Mouse (Mus musculus) midbrain, embryonic 13.5 days (tissue): ENCODE results near the gene Arhgap44. TPM values are rescaled to one million over a fixed set of nuclear protein-coding genes. Genes with fewer than 3 reads are reported as not detected.

Experiments used
- ATAC-seq: fragments of 200-750 bp; cut with Nextera tagmentation; 2 replicates; pipeline ENCODE4 v1.8.0; 2017; ENCODE audit warnings: mild to moderate bottlenecking, moderate TSS enrichment, moderate library complexity
- H3K27ac ChIP-seq: fragments of 300-500 bp; sonication (generic); 2 replicates; pipeline ENCODE4 v1.5.1; 2015; ENCODE audit warnings: inconsistent platforms, mild to moderate bottlenecking, moderate library complexity
- H3K27me3 ChIP-seq: fragments of 300-500 bp; sonication (generic); 2 replicates; pipeline ENCODE4 v1.6.1; 2015; ENCODE audit warnings: mild to moderate bottlenecking, inconsistent platforms
- H3K36me3 ChIP-seq: fragments of 300-500 bp; sonication (generic); 2 replicates; pipeline ENCODE4 v1.6.1; 2015; ENCODE audit warnings: mild to moderate bottlenecking, inconsistent platforms
- H3K4me1 ChIP-seq: fragments of 300-500 bp; sonication (generic); replicated peaks from 2 replicates; pipeline ENCODE4 v1.6.1; 2015; ENCODE audit warnings: inconsistent platforms
- H3K4me2 ChIP-seq: fragments of 300-500 bp; sonication (generic); replicated peaks from 2 replicates; pipeline ENCODE4 v1.6.1; 2015; ENCODE audit warnings: moderate library complexity, mild to moderate bottlenecking, inconsistent platforms
- H3K4me3 ChIP-seq: fragments of 300-500 bp; sonication (generic); replicated peaks from 2 replicates; pipeline ENCODE4 v1.5.1; 2015; ENCODE audit warnings: mild to moderate bottlenecking, inconsistent platforms
- H3K9ac ChIP-seq: fragments of 300-500 bp; sonication (generic); replicated peaks from 2 replicates; pipeline ENCODE4 v1.6.1; 2015; ENCODE audit warnings: mild to moderate bottlenecking, inconsistent platforms
- H3K9me3 ChIP-seq: fragments of 300-500 bp; sonication (generic); 2 replicates; pipeline ENCODE4 v1.6.1; 2016; ENCODE audit warnings: mild to moderate bottlenecking, inconsistent platforms
- WGBS: fragments of 180-500 bp; shearing (Covaris S2); methylation state at CpG from one replicate; pipeline ENCODE4 v1.1.7; 2015; 5-methylcytosine and 5-hydroxymethylcytosine counted together
- polyA plus RNA-seq: library from polyadenylated mRNA; unstranded; fragments of >200 nt; fragmentation: Nextera tagmentation; extraction: Ambion mirVana; gene quantifications from 2 replicates; pipeline ENCODE4 v1.2.1, GENCODE M21; 2015

Gene Arhgap44
- polyA plus RNA-seq, 1 experiment from 2014 or later = 9.3 TPM

DNA sequence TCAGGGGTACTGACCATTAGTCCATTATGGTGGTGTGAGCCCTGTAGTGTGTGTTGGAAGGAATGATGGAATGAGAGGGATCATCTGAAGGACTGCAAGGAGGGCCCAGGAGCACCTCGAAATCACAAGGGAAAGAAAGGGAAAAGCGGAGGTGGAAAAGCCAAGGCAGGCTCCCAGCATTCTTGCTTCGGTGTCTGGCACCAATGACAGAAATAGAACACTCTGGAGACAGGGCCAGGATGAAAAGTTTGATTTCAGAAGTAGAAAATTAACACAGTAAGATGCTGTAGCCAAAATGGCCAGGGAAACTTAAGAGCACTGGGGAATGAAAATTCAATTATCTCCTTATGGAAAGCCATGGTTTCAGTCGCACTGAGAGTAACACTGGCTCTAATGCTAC, 29.1 kb downstream of the Arhgap44 start:
- no peaks in the 10 kb centered on the region for H3K27me3 ChIP-seq
- no peaks in the 10 kb centered on the region for H3K9me3 ChIP-seq
- no peak overlapping the region for H3K9ac ChIP-seq
- H3K4me2 ChIP-seq = no peak overlapping the region
- ATAC-seq = no peak
- 93% methylated on average over 4 of the region's 4 CpGs for WGBS
- H3K4me3 ChIP-seq = no peak overlapping the region
- H3K4me1 ChIP-seq = peaks cover 4% of the 10 kb centered on the region; the same call in 1 of the 2 replicates
- H3K27ac ChIP-seq = no peak overlapping the region
- H3K36me3 ChIP-seq = no peaks in the 10 kb centered on the region; the same call in 1 of the 2 replicates

DNA sequence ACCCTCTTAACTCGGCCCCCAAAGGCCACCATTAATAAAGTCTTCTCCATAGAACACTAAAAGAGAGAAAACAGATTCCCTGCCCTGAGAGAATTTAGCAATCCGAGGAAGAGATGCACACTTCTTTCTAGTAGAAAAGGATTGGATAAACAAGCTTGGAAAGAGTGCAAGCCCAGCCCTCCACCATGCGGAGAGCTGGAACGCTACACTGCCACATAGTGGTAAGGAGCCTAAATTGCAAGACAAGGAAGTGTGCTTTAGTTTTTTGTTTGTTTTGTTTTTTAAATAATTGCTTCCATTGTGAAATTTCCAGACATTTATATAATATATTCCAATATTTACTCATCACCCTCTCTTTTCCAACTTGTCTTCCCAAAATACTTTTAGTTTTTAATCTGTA, 33.7 kb downstream of the Arhgap44 start:
- Histone ChIP-seq H3K27ac (no peak overlapping the region), H3K9ac (no peak overlapping the region), H3K4me2 (no peak overlapping the region), H3K4me3 (no peak overlapping the region), H3K27me3 (no peaks in the 10 kb centered on the region), H3K9me3 (no peaks in the 10 kb centered on the region), H3K36me3 (no peaks in the 10 kb centered on the region; the same call in 1 of the 2 replicates), H3K4me1 (peaks cover 25% of the 10 kb centered on the region)
- no peak for ATAC-seq
- WGBS = 84% methylated on average over 4 of the region's 4 CpGs

DNA sequence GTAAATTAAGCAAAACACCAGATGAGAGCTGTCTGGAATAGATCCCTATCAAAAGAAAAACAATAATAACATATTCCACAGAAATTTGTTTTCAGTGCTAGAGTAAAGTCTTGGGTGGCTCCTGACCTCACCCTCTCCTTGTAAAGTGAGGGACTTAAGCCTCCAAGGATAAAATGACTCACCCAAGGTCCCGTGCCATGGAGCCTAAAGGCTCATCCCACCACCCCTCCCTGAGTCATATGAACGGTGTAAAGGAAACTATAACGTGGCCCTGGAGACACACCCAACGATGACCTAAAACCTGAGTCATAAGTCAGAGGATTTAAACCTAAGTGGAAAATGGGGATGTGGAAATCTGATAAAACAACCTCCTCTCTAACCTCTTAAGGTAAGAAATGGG, 34.1 kb downstream of the Arhgap44 start:
- no peak overlapping the region for H3K4me3 ChIP-seq
- no peak overlapping the region for H3K27ac ChIP-seq
- WGBS = 86% methylated on average over 4 of the region's 4 CpGs
- H3K9me3 ChIP-seq = no peaks in the 10 kb centered on the region
- H3K9ac ChIP-seq = no peak overlapping the region
- no peak overlapping the region for H3K4me2 ChIP-seq
- no peaks in the 10 kb centered on the region; the same call in 1 of the 2 replicates for H3K36me3 ChIP-seq
- H3K4me1 ChIP-seq = peaks cover 25% of the 10 kb centered on the region
- H3K27me3 ChIP-seq = no peaks in the 10 kb centered on the region
- ATAC-seq = no peak

DNA sequence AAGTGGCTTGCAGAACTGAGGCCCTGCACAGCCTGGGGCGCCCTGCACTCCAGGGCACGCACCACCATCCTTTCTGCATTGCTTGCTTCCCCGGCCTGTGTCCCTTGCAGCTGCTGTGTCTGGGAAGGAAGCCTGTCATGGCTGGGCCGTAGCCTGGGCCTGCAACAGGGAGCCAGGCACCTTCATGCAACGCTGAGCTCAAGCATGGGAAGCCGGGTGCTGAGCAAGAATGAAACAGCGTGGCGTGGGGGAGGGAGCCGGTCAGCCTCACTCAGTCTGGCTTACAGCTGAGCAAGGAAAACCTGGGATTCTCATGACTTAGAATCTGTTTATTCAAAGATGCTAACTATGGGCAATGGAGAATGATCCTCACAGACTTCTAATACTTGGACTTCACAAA, 36.2 kb downstream of the Arhgap44 start:
- peaks cover 25% of the 10 kb centered on the region for H3K4me1 ChIP-seq
- H3K4me2 ChIP-seq = no peak overlapping the region
- H3K9me3 ChIP-seq = no peaks in the 10 kb centered on the region
- H3K27me3 ChIP-seq = no peaks in the 10 kb centered on the region
- ATAC-seq = peak; percentile 41; the same call in 1 of the 2 replicates
- peak overlapping the region; percentile 47; the same call in 1 of the 2 replicates for H3K27ac ChIP-seq
- 47% methylated on average over 9 of the region's 9 CpGs for WGBS
- H3K9ac ChIP-seq = 0 out of 2 replicates have a peak overlapping the region, but pooled peaks have one; percentile 29
- no peaks in the 10 kb centered on the region; the same call in 1 of the 2 replicates for H3K36me3 ChIP-seq
- no peak overlapping the region for H3K4me3 ChIP-seq

DNA sequence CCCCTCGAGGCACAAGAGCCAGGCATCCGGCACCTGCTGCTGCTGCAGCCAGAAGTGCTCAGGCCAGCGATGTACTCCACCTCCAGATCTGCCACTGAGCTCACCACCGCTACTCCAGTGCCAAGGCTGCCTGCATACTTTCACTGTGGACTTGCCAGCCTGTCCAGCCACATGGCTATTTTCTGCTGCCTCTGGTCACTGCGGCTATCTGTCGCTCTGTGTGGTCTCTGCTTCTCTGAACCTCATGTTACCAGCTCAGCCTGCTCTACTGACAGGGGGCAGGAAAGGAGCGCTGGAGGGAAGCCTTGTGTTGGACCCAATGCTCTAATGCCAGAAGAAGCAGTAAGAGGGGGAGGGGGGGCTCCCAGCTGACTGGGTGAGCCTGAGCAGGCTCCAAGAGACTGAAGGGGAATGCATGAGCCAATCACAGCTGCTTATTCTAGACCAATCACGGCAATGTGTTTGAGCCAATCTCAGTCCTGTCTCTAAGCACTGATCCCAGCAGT, 37.8 kb downstream of the Arhgap44 start:
- ATAC-seq = peak; percentile 96
- no peak overlapping the region for H3K4me3 ChIP-seq
- no peaks in the 10 kb centered on the region for H3K27me3 ChIP-seq
- H3K36me3 ChIP-seq = no peaks in the 10 kb centered on the region
- no peaks in the 10 kb centered on the region for H3K9me3 ChIP-seq
- H3K4me2 ChIP-seq = peak overlapping the region; percentile 22
- whole genome bisulfite sequencing = 57% methylated on average over 8 of the region's 8 CpGs
- peaks cover 25% of the 10 kb centered on the region for H3K4me1 ChIP-seq
- H3K27ac ChIP-seq = peak overlapping the region; percentile 3; the same call in 1 of the 2 replicates
- no peak overlapping the region for H3K9ac ChIP-seq

DNA sequence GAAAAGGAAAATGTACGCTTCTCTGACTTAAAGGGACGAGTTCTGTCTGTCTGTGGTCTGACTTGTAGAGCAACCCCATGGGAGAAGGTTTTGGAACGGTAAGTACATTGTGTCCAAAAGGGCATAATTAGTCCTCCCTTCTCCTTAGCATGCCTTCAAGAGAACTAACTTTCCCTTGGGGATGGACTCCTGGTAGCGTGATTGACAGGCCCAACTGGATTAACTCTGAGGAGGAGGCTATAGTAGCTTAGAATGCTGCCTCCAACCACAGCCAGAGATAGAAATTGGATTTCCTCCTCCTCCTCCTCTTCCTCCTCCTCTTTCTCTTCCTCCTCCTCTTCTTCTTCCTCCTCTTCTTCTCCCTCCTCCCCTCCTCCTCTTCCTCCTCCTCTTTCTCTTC, 42.5 kb downstream of the Arhgap44 start:
- Histone ChIP-seq H3K36me3 (no peaks in the 10 kb centered on the region), H3K9ac (no peak overlapping the region), H3K4me3 (no peak overlapping the region), H3K4me2 (no peak overlapping the region), H3K9me3 (no peaks in the 10 kb centered on the region), H3K27ac (no peak overlapping the region), H3K4me1 (peaks cover 10% of the 10 kb centered on the region), H3K27me3 (no peaks in the 10 kb centered on the region)
- ATAC-seq = no peak
- WGBS = 85% methylated on average over 4 of the region's 4 CpGs

DNA sequence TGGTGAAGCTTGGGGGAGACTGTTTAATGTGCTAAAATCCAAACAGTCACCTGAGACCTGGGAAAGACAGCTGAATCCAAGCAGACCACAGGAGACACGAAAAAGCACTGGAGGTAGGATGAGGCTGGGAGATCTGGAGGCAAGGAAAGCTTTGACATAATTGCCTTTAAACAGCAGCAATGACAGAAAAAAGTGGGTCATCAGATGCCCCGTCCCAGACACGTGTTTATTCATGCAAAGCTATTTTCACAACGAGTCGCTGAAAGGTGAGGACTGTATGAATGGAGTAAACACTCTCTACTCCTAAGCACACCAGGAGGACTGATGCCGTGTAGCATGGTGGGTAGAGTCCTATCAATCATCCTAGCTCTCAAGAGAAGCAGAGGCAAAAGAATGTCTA, 47.0 kb downstream of the Arhgap44 start:
- H3K27me3 ChIP-seq = no peaks in the 10 kb centered on the region
- peaks cover 16% of the 10 kb centered on the region for H3K4me1 ChIP-seq
- no peak overlapping the region for H3K27ac ChIP-seq
- no peak overlapping the region for H3K4me3 ChIP-seq
- no peaks in the 10 kb centered on the region for H3K36me3 ChIP-seq
- ATAC-seq = no peak
- no peak overlapping the region for H3K4me2 ChIP-seq
- WGBS = 90% methylated on average over 6 of the region's 6 CpGs
- H3K9me3 ChIP-seq = no peaks in the 10 kb centered on the region
- H3K9ac ChIP-seq = no peak overlapping the region

DNA sequence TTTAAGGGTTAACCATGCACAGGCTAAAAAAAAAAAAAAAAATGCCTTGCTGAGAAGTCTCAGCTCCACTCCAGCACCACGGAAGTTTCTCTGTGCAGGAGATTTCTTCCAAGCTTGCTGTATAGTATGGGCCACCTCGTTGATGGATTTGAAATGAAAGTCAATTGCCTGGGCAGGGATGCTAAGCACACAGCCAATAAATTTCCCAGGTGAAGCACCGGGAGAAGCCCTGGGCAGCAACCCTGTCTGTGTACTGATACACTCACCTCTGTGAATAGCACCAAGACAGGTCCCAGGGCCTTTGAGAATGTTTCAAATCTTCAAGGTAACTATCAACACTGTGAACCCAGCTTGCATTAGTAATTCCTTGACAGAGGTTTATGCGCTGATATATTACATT, 50.7 kb downstream of the Arhgap44 start:
- no peak overlapping the region for H3K27ac ChIP-seq
- no peak overlapping the region for H3K4me3 ChIP-seq
- H3K36me3 ChIP-seq = no peaks in the 10 kb centered on the region
- no peak overlapping the region for H3K4me2 ChIP-seq
- no peaks in the 10 kb centered on the region for H3K9me3 ChIP-seq
- no peak for ATAC-seq
- no peak overlapping the region for H3K9ac ChIP-seq
- 60% methylated on average over 4 of the region's 4 CpGs for WGBS
- peaks cover 31% of the 10 kb centered on the region for H3K4me1 ChIP-seq
- H3K27me3 ChIP-seq = no peaks in the 10 kb centered on the region

DNA sequence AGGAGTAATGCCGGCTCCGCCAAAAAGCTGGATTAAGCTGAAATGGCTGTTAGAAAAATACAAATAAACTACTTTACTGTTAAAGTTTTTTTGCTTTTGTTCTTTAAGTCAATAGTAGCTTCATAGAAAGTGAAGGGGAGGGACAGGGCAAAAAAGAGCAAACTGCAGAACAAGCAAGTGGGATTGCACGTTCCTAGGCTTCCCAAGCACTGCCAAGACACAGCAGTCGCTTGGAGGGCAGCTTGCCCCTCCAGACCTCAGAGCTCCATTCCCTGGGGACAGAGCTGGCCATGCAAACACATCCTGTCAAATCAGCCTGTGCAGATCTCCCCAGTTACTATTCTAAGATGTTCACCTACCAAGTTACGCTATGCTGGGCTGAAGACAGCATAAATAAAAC, 51.1 kb downstream of the Arhgap44 start:
- Histone ChIP-seq H3K9ac (no peak overlapping the region), H3K27me3 (no peaks in the 10 kb centered on the region), H3K9me3 (no peaks in the 10 kb centered on the region), H3K4me3 (no peak overlapping the region), H3K4me1 (peaks cover 31% of the 10 kb centered on the region), H3K36me3 (no peaks in the 10 kb centered on the region), H3K4me2 (no peak overlapping the region), H3K27ac (no peak overlapping the region)
- no peak for ATAC-seq
- 47% methylated on average over 5 of the region's 5 CpGs for WGBS

DNA sequence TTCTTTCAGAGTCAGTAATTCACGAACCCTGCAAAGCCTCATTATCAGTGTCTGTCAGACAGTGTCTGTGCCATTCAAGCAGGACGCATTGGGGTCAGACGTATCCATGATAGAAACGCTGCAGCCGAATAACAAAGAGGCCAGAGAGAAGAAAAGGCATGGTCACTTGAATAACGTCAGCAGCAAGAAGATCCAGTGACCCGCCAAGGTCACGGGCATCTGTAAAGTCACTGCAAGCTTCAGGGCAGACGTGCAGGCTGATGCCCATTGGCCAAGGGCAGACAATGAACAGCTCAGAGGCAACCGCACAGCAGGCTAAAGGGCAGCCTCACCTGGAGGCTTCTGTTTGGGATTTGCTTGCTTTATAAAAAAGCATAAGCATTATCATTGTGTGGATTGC, 52.7 kb downstream of the Arhgap44 start:
- no peak overlapping the region for H3K4me2 ChIP-seq
- H3K4me3 ChIP-seq = no peak overlapping the region
- no peaks in the 10 kb centered on the region for H3K36me3 ChIP-seq
- H3K4me1 ChIP-seq = peaks cover 31% of the 10 kb centered on the region
- H3K27me3 ChIP-seq = no peaks in the 10 kb centered on the region
- ATAC-seq = 0 out of 2 replicates have a peak, but pooled peaks have one; percentile 15
- 35% methylated on average over 10 of the region's 10 CpGs for WGBS
- H3K9me3 ChIP-seq = no peaks in the 10 kb centered on the region
- H3K9ac ChIP-seq = no peak overlapping the region
- H3K27ac ChIP-seq = no peak overlapping the region

DNA sequence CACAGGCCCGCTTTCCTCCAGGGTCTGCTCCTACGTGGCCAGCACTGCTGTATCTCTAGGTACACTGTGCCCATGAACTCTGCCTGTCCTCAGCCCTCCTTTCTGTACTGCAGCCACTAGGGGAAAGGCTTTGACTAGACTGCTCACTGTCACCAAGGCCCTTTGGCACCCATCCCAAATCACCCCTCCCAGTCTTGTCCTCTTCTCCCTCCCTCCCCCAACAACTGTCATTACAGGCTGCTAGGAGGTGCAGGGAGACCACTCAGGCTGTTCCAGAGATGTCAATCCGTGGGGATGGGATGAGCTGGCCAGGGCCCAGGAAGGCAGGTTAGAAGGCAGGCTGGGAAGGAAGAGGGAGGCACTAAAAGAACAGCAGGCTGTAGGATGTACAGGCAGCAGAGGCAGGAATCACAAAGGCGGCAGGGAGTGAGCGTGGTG, 55.0 kb downstream of the Arhgap44 start:
- ATAC-seq = peak; percentile 71
- no peak overlapping the region for H3K4me2 ChIP-seq
- H3K4me3 ChIP-seq = no peak overlapping the region
- WGBS = 78% methylated on average over 5 of the region's 5 CpGs
- H3K27me3 ChIP-seq = no peaks in the 10 kb centered on the region
- H3K4me1 ChIP-seq = peaks cover 31% of the 10 kb centered on the region
- H3K9me3 ChIP-seq = no peaks in the 10 kb centered on the region
- no peak overlapping the region for H3K9ac ChIP-seq
- peak overlapping the region; percentile 20; the same call in 1 of the 2 replicates for H3K27ac ChIP-seq
- no peaks in the 10 kb centered on the region for H3K36me3 ChIP-seq

DNA sequence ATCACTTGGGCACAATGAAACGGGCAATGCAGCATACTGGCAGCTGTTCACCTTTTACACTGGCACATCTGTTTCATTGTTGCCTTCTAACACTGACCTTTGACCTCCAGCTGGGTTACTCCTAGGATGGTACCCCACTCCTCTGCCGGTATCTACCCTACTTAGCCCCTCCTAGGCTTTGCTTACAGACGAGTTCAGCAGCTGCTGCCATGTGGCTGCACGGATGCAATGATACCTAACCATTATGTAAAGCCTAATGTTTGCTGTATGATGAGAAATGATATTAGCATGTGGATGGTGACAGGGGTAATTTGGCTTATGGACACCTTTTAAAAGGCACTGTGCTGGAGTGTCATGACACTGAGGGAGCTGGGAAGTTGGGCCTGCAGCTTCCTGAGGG, 55.6 kb downstream of the Arhgap44 start:
- Histone ChIP-seq H3K9me3 (no peaks in the 10 kb centered on the region), H3K9ac (no peak overlapping the region), H3K27me3 (no peaks in the 10 kb centered on the region), H3K36me3 (no peaks in the 10 kb centered on the region), H3K4me2 (no peak overlapping the region), H3K4me1 (peaks cover 29% of the 10 kb centered on the region), H3K4me3 (no peak overlapping the region), H3K27ac (no peak overlapping the region)
- WGBS = 75% methylated on average over 4 of the region's 4 CpGs
- 0 out of 2 replicates have a peak, but pooled peaks have one; percentile 50 for ATAC-seq

DNA sequence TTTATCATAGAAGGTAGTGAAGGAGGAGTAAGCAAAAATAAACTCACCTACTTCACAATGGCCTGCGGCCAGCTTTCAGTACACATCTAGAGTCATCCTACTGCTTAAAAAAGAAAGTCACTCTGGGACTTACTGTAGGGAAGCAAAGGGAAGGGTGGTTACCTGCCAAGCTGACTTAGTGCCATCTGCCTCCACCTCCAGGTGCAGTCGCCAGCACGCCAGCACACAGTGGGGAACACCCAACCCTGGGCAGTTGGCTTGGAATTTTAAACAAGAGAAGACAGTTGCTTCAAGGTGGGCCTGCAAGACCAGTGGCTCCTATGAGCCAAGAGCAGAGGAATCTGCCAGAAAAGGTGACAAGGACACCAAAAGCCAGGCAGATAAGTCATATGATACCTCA, 58.7 kb downstream of the Arhgap44 start:
- ATAC-seq = no peak
- no peak overlapping the region for H3K4me2 ChIP-seq
- H3K36me3 ChIP-seq = no peaks in the 10 kb centered on the region
- H3K27ac ChIP-seq = no peak overlapping the region
- no peak overlapping the region for H3K4me3 ChIP-seq
- H3K27me3 ChIP-seq = no peaks in the 10 kb centered on the region
- H3K9me3 ChIP-seq = no peaks in the 10 kb centered on the region
- H3K4me1 ChIP-seq = 0 out of 2 replicates have a peak, but pooled peaks cover 8% of the 10 kb centered on the region
- H3K9ac ChIP-seq = no peak overlapping the region
- whole genome bisulfite sequencing = 98% methylated on average over 3 of the region's 3 CpGs
